Mouse (Mus musculus) lung, postnatal 10 days (tissue): ENCODE measurements around the gene Gpr146.

Experiments
- DNase-seq: peaks from one replicate; pipeline ENCODE4 v3.0.0; 2021

The Gpr146 gene

GRCm38 (mm10) chr5:139359244-139359643 is 18.3 kb upstream of the Gpr146 start:
- no peak for DNase-seq

GRCm38 (mm10) chr5:139363858-139364257 is 13.6 kb upstream of the Gpr146 start:
- DNase-seq: peak; percentile 50

GRCm38 (mm10) chr5:139364260-139364910 is 13.1 kb upstream of the Gpr146 start:
- peak; percentile 95 for DNase-seq

- peak; percentile 89 for DNase-seq
These were observed 12.5 kb upstream of the Gpr146 start for GRCm38 (mm10) chr5:139364911-139365571.

GRCm38 (mm10) chr5:139365827-139366226 is 11.7 kb upstream of the Gpr146 start:
- DNase-seq: no peak

- no peak for DNase-seq
These were observed 11.0 kb upstream of the Gpr146 start for GRCm38 (mm10) chr5:139366484-139366883.

- no peak for DNase-seq
These were observed 9.5 kb upstream of the Gpr146 start for GRCm38 (mm10) chr5:139367884-139368458.

GRCm38 (mm10) chr5:139368638-139369320 is 8.7 kb upstream of the Gpr146 start:
- DNase-seq: no peak

GRCm38 (mm10) chr5:139370336-139370735 is 7.2 kb upstream of the Gpr146 start:
- DNase-seq: no peak

- DNase-seq: no peak
These were observed 6.4 kb upstream of the Gpr146 start for GRCm38 (mm10) chr5:139371118-139371517.

GRCm38 (mm10) chr5:139371631-139372401 is 5.7 kb upstream of the Gpr146 start:
- peak; percentile 97 for DNase-seq

GRCm38 (mm10) chr5:139373126-139373525 is 4.4 kb upstream of the Gpr146 start:
- no peak for DNase-seq

- DNase-seq: no peak
These were observed 3.5 kb upstream of the Gpr146 start for GRCm38 (mm10) chr5:139373889-139374444.

- no peak for DNase-seq
These were observed 2.7 kb upstream of the Gpr146 start for GRCm38 (mm10) chr5:139374841-139375240.

- DNase-seq: no peak
These were observed 717 bp downstream of the Gpr146 start for GRCm38 (mm10) chr5:139378271-139378556.

- peak; percentile 95 for DNase-seq
These were observed 1.6 kb downstream of the Gpr146 start for GRCm38 (mm10) chr5:139378986-139379629.

GRCm38 (mm10) chr5:139379771-139380384 is 2.4 kb downstream of the Gpr146 start:
- DNase-seq: no peak

GRCm38 (mm10) chr5:139380385-139381248 is 3.1 kb downstream of the Gpr146 start:
- peak; percentile 98 for DNase-seq

- no peak for DNase-seq
These were observed 4.4 kb downstream of the Gpr146 start for GRCm38 (mm10) chr5:139381586-139382513.

GRCm38 (mm10) chr5:139382760-139383159 is 5.3 kb downstream of the Gpr146 start:
- DNase-seq: peak; percentile 84
